Mouse (Mus musculus) ES-Bruce4 (cell line): Measurements from ENCODE around the gene Disp1. TPM values are rescaled to one million over a fixed set of nuclear protein-coding genes. Genes with fewer than 3 reads are reported as not detected.

Experiments used
- H3K27ac ChIP-seq: 2 replicates; pipeline ENCODE4 v1.5.1; 2012; ENCODE audit warnings: low read length, inconsistent platforms; ENCODE audit not compliant: insufficient read depth
- H3K27me3 ChIP-seq: 2 replicates; pipeline ENCODE4 v1.6.1; 2012; ENCODE audit warnings: mild to moderate bottlenecking, low read length, inconsistent platforms; ENCODE audit not compliant: control insufficient read depth, poor library complexity, insufficient read depth, severe bottlenecking
- H3K36me3 ChIP-seq: 2 replicates; pipeline ENCODE4 v1.6.1; 2012; ENCODE audit warnings: inconsistent platforms, mild to moderate bottlenecking, low read length, moderate library complexity; ENCODE audit not compliant: control insufficient read depth, poor library complexity, insufficient read depth, severe bottlenecking
- H3K4me1 ChIP-seq: one replicate; pipeline ENCODE4 v1.8.1; 2011; ENCODE audit warnings: low read length; ENCODE audit not compliant: control insufficient read depth, insufficient read depth
- H3K4me3 ChIP-seq: 2 replicates; pipeline ENCODE4 v1.5.1; 2011; ENCODE audit warnings: low read depth, mild to moderate bottlenecking, low read length
- H3K9ac ChIP-seq: 2 replicates; pipeline ENCODE4 v1.6.1; 2012; ENCODE audit warnings: low read depth, mild to moderate bottlenecking, inconsistent platforms; ENCODE audit not compliant: poor library complexity, severe bottlenecking
- H3K9me3 ChIP-seq: replicated peaks from 2 replicates; pipeline ENCODE4 v1.6.1; 2012; ENCODE audit warnings: mild to moderate bottlenecking, low read length, inconsistent platforms; ENCODE audit not compliant: control insufficient read depth, poor library complexity, insufficient read depth, severe bottlenecking
- CTCF ChIP-seq: IDR thresholded peaks from one replicate; pipeline ENCODE4 v1.8.1; 2011; ENCODE audit warnings: low read depth, low read length
- EP300 ChIP-seq: IDR thresholded peaks from 2 replicates; pipeline ENCODE4 v1.6.1; 2011; ENCODE audit warnings: low read depth, low read length; ENCODE audit not compliant: insufficient read depth
- POLR2A ChIP-seq: IDR thresholded peaks from one replicate; pipeline ENCODE4 v1.8.1; 2011; ENCODE audit warnings: low read length; ENCODE audit not compliant: insufficient read depth
- polyA plus RNA-seq: library from polyadenylated mRNA; stranded (reverse); fragments of >200 nt; gene quantifications from 2 replicates; pipeline ENCODE4 v1.2.4, GENCODE M21; 2011; ENCODE audit warnings: low read depth; ENCODE audit not compliant: missing spikeins, insufficient read depth, insufficient read length

Gene Disp1
- polyA plus RNA-seq, 1 experiment, result 9.5 TPM

- no peak overlapping the region for H3K4me3 ChIP-seq
- H3K9me3 ChIP-seq, result no peaks in the 10 kb centered on the region
- no peaks in the 10 kb centered on the region for H3K36me3 ChIP-seq
- H3K9ac ChIP-seq, result no peak overlapping the region
- H3K27ac ChIP-seq, result no peak overlapping the region
- TF ChIP-seq POLR2A (no peak), CTCF (no peak), EP300 (no peak)
- no peaks in the 10 kb centered on the region for H3K4me1 ChIP-seq
- no peaks in the 10 kb centered on the region for H3K27me3 ChIP-seq
Observed at GRCm38 (mm10) chr1:183039881-183040708, 181.2 kb downstream of the Disp1 start.

DNA sequence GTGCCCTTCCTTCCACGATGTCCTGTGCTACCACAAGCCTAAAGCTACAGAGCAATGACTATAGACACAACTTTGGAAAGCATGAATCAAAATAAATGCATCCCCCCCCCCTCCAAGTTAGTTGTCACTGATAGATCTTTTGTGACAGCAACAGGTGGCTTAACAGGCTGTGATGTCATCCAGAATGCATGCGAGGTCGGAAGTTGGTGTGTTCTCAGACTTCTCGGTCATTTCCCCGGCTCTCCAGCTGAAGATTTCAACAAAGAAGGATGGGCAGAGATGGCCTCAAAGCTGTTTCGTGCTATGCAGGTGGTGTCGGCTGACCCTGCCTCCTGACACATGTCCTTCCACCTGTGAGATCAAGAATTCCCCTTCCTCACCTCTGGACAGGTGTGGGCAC lies 181.9 kb downstream of the Disp1 start:
- no peak overlapping the region for H3K4me3 ChIP-seq
- no peak overlapping the region for H3K27ac ChIP-seq
- H3K9me3 ChIP-seq, result no peaks in the 10 kb centered on the region
- H3K27me3 ChIP-seq, result no peaks in the 10 kb centered on the region
- H3K4me1 ChIP-seq, result no peaks in the 10 kb centered on the region
- no peaks in the 10 kb centered on the region for H3K36me3 ChIP-seq
- TF ChIP-seq POLR2A (no peak), EP300 (no peak), CTCF (no peak)
- H3K9ac ChIP-seq, result no peak overlapping the region

Other genes starting within 250 kb of the Disp1 start
- 64.9 and 74.6 TPM in 2 replicates for gene Aida, start 75.1 kb upstream of the Disp1 start, polyA plus RNA-seq
- gene Brox, start 75.7 kb upstream of the Disp1 start, polyA plus RNA-seq, result 40.4 and 40.5 TPM in 2 replicates
- 155 and 167 TPM in 2 replicates for gene Mia3, start 148.0 kb upstream of the Disp1 start, polyA plus RNA-seq
- gene Taf1a, start 167.5 kb upstream of the Disp1 start, polyA plus RNA-seq, result 24.5 and 26.4 TPM in 2 replicates
- not detected in 2 replicates for gene Hhipl2, start 196.7 kb upstream of the Disp1 start, polyA plus RNA-seq